Mouse (Mus musculus): ENCODE measurements around the gene Hist1h4i.
A peak's percentile ranks its signal among the peaks of the same experiment; 100 is the strongest.

DNA sequence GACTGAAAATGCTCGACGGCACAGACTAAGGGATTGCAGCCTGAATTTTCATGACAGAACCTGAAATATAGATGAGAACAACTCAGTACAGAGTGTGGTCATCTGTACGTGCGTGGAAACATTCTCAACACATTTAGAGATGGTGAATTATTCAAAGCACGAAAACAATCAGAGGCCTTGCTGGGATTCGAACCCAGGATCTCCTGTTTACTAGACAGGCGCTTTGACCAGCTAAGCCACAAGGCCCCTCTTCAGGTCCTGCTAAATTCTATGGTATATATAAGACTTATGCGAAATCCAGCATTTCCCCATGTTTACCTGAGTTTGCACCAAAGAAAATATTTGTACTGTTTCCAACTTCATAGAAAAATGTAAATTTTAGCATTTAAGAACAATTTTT is 11.2 kb downstream of the Hist1h4i start:
- peak; percentile 99 for TF ChIP-seq TBP (IDR thresholded peaks at IDR 0.05; ENCODE audit: low read depth, low read length)
- TF ChIP-seq CTCF (IDR thresholded peaks at IDR 0.05 in 2 of 3, conservative IDR thresholded peaks at IDR 0.05 in 1 of 3; ENCODE audit: control insufficient read depth in 1 of 3, insufficient read depth in 1 of 3, low read depth in 2 of 3, low read length in 3 of 3, poor library complexity in 1 of 3, severe bottlenecking in 1 of 3): no peak
- no peak for TF ChIP-seq JUND (IDR thresholded peaks at IDR 0.05; ENCODE audit: low read depth, low read length)
- TF ChIP-seq ELF1 (IDR thresholded peaks at IDR 0.05; ENCODE audit: low read depth, low read length): no peak
- TF ChIP-seq UBTF (IDR thresholded peaks at IDR 0.05; ENCODE audit: borderline replicate concordance, insufficient read depth, low read depth, low read length): no peak
- TF ChIP-seq GATA1 (IDR thresholded peaks at IDR 0.05; ENCODE audit: low read depth, low read length): no peak
- TF ChIP-seq SIN3A (IDR thresholded peaks at IDR 0.05; ENCODE audit: low read length): no peak
- no peak for TF ChIP-seq GABPA (IDR thresholded peaks at IDR 0.05; ENCODE audit: low read depth, low read length)
- no peak for TF ChIP-seq CHD1 (IDR thresholded peaks at IDR 0.05; ENCODE audit: low read depth, low read length)
- no peak for TF ChIP-seq POLR2AphosphoS2 (IDR thresholded peaks at IDR 0.05; ENCODE audit: low read length)

Data from MEL (cell line).